Mouse (Mus musculus): ENCODE data around the gene Prkcd. TPM values are rescaled to one million over a fixed set of nuclear protein-coding genes. Genes with fewer than 3 reads are reported as not detected.
"Not testable (repeated sequence)": the region's sequence is repeated elsewhere in the genome, so short reads cannot be mapped to it uniquely, and the experiment has no call there.

The Prkcd gene
- polyA plus RNA-seq, 1 experiment from 2014 or later, result 40.7 TPM

GRCm38 (mm10) chr14:30586780-30587461 lies 39.1 kb downstream of the Prkcd start:
- no peak overlapping the region for H3K4me2 ChIP-seq
- H3K36me3 ChIP-seq, result no peaks in the 10 kb centered on the region
- no peak overlapping the region for H3K9ac ChIP-seq
- H3K27ac ChIP-seq (ENCODE audit: poor library complexity, severe bottlenecking), result no peak overlapping the region
- WGBS, result 32% methylated on average over 7 of the region's 7 CpGs
- no peaks in the 10 kb centered on the region for H3K27me3 ChIP-seq (replicated peaks)
- no peak overlapping the region for H3K4me3 ChIP-seq
- no peaks in the 10 kb centered on the region for H3K9me3 ChIP-seq (replicated peaks)
- H3K4me1 ChIP-seq (replicated peaks), result peaks cover 39% of the 10 kb centered on the region
- no peak for ATAC-seq (ENCODE audit: insufficient number of reproducible peaks, low FRiP score)

GRCm38 (mm10) chr14:30585323-30585722 lies 40.7 kb downstream of the Prkcd start:
- no peak for ATAC-seq (ENCODE audit: insufficient number of reproducible peaks, low FRiP score)
- Histone ChIP-seq H3K4me3 (no peak overlapping the region), H3K9ac (no peak overlapping the region), H3K27ac (ENCODE audit: poor library complexity, severe bottlenecking) (peak overlapping the region; percentile 73), H3K36me3 (no peaks in the 10 kb centered on the region), H3K27me3 (replicated peaks) (no peaks in the 10 kb centered on the region), H3K9me3 (replicated peaks) (no peaks in the 10 kb centered on the region), H3K4me1 (replicated peaks) (peaks cover 35% of the 10 kb centered on the region), H3K4me2 (peak overlapping the region; percentile 50; the same call in 1 of the 2 replicates)
- WGBS, result 75% methylated on average over 5 of the region's 5 CpGs

GRCm38 (mm10) chr14:30584497-30585251 lies 41.3 kb downstream of the Prkcd start:
- peaks cover 39% of the 10 kb centered on the region for H3K4me1 ChIP-seq (replicated peaks)
- peak; percentile 69 for ATAC-seq (ENCODE audit: insufficient number of reproducible peaks, low FRiP score)
- peak overlapping the region; percentile 40; the same call in 1 of the 2 replicates for H3K9ac ChIP-seq
- peak overlapping the region; percentile 50 for H3K4me2 ChIP-seq
- H3K9me3 ChIP-seq (replicated peaks), result no peaks in the 10 kb centered on the region
- no peaks in the 10 kb centered on the region for H3K27me3 ChIP-seq (replicated peaks)
- no peaks in the 10 kb centered on the region for H3K36me3 ChIP-seq
- H3K4me3 ChIP-seq, result no peak overlapping the region
- WGBS, result 20% methylated on average over 19 of the region's 19 CpGs
- peak overlapping the region; percentile 73 for H3K27ac ChIP-seq (ENCODE audit: poor library complexity, severe bottlenecking)

GRCm38 (mm10) chr14:30584077-30584476 lies 41.9 kb downstream of the Prkcd start:
- no peak for ATAC-seq (ENCODE audit: insufficient number of reproducible peaks, low FRiP score)
- Histone ChIP-seq H3K4me1 (replicated peaks) (peaks cover 41% of the 10 kb centered on the region), H3K27ac (ENCODE audit: poor library complexity, severe bottlenecking) (peak overlapping the region; percentile 73; the same call in 1 of the 2 replicates), H3K4me2 (no peak overlapping the region), H3K9ac (peak overlapping the region; percentile 40; the same call in 1 of the 2 replicates), H3K4me3 (no peak overlapping the region), H3K36me3 (no peaks in the 10 kb centered on the region), H3K27me3 (replicated peaks) (no peaks in the 10 kb centered on the region), H3K9me3 (replicated peaks) (no peaks in the 10 kb centered on the region)
- WGBS, result 46% methylated on average over 2 of the region's 2 CpGs

GRCm38 (mm10) chr14:30581238-30581637 lies 44.8 kb downstream of the Prkcd start:
- ATAC-seq (ENCODE audit: insufficient number of reproducible peaks, low FRiP score), result no peak
- Histone ChIP-seq H3K36me3 (peaks cover under 1% of the 10 kb centered on the region), H3K4me2 (no peak overlapping the region), H3K4me3 (no peak overlapping the region), H3K9me3 (replicated peaks) (no peaks in the 10 kb centered on the region), H3K27ac (ENCODE audit: poor library complexity, severe bottlenecking) (no peak overlapping the region), H3K4me1 (replicated peaks) (peaks cover 42% of the 10 kb centered on the region), H3K9ac (no peak overlapping the region), H3K27me3 (replicated peaks) (no peaks in the 10 kb centered on the region)
- WGBS, result 83% methylated on average over 1 of the region's 1 CpGs

- no peaks in the 10 kb centered on the region for H3K9me3 ChIP-seq (replicated peaks)
- no peak overlapping the region for H3K27ac ChIP-seq (ENCODE audit: poor library complexity, severe bottlenecking)
- 47% methylated on average over 5 of the region's 5 CpGs for WGBS
- ATAC-seq (ENCODE audit: insufficient number of reproducible peaks, low FRiP score), result no peak
- H3K36me3 ChIP-seq, result peaks cover 12% of the 10 kb centered on the region
- no peaks in the 10 kb centered on the region for H3K27me3 ChIP-seq (replicated peaks)
- H3K4me1 ChIP-seq (replicated peaks), result peaks cover 36% of the 10 kb centered on the region
- no peak overlapping the region for H3K9ac ChIP-seq
- no peak overlapping the region for H3K4me2 ChIP-seq
- no peak overlapping the region for H3K4me3 ChIP-seq
Observed at GRCm38 (mm10) chr14:30579882-30580281, 46.1 kb downstream of the Prkcd start.

GRCm38 (mm10) chr14:30579180-30579579 lies 46.8 kb downstream of the Prkcd start:
- peak; percentile 43; the same call in 1 of the 2 replicates for ATAC-seq (ENCODE audit: insufficient number of reproducible peaks, low FRiP score)
- 47% methylated on average over 5 of the region's 5 CpGs for WGBS
- no peaks in the 10 kb centered on the region for H3K27me3 ChIP-seq (replicated peaks)

DNA sequence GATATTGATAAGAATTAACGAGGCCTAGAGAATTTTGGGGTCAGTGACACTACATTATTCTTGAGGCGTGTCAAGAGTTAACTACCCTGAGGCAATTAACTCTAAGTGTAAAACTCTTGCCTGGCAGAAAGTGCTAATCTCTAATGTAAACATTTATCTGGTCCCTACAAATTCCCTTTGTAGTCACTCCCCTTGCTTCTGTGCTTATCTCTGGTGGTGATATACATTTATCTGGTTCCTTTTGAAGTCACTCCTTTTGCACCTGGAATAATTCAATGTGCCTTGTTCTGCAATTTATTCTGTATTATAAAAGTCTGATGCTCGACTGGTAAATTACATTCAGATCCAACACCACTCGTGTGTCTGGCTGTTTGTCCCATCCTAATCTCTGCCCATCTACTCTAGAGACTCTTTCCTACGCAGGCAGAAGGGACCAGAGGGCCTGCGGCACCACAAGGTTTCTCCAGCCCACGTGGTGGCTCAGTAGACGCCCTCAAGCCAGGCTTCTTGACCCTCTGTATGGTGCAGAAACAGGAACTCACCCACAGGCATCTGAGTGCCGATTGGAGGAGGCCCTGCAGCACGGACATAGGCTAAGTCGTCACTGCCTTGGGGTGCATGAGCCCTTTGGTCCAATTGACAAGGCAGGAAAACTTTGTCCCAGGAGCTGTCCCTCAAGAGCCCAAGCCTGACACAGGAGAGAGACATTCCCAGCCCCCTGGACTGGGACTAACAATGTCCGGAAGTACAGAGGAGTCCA lies 48.5 kb downstream of the Prkcd start:
- not testable (repeated sequence) for H3K4me3 ChIP-seq; H3K9ac ChIP-seq; H3K27me3 ChIP-seq (replicated peaks); H3K27ac ChIP-seq (ENCODE audit: poor library complexity, severe bottlenecking); H3K9me3 ChIP-seq (replicated peaks)
- WGBS, result 11% methylated on average over 10 of the region's 12 CpGs
- Histone ChIP-seq H3K36me3 (peaks cover 32% of the 10 kb centered on the region), H3K4me1 (replicated peaks) (peaks cover 32% of the 10 kb centered on the region), H3K4me2 (peak overlapping the region; percentile 9; the same call in 1 of the 2 replicates)
- ATAC-seq (ENCODE audit: insufficient number of reproducible peaks, low FRiP score), result 0 out of 2 replicates have a peak, but pooled peaks have one; percentile 48

More at GRCm38 (mm10) chr14:30579180-30579579, 46.8 kb downstream of the Prkcd start:
- H3K27ac ChIP-seq (ENCODE audit: poor library complexity, severe bottlenecking), result no peak overlapping the region
- H3K4me2 ChIP-seq, result no peak overlapping the region
- peaks cover 29% of the 10 kb centered on the region for H3K4me1 ChIP-seq (replicated peaks)
- H3K36me3 ChIP-seq, result peaks cover 16% of the 10 kb centered on the region
- H3K9me3 ChIP-seq (replicated peaks), result no peaks in the 10 kb centered on the region
- no peak overlapping the region for H3K9ac ChIP-seq
- H3K4me3 ChIP-seq, result no peak overlapping the region

DNA sequence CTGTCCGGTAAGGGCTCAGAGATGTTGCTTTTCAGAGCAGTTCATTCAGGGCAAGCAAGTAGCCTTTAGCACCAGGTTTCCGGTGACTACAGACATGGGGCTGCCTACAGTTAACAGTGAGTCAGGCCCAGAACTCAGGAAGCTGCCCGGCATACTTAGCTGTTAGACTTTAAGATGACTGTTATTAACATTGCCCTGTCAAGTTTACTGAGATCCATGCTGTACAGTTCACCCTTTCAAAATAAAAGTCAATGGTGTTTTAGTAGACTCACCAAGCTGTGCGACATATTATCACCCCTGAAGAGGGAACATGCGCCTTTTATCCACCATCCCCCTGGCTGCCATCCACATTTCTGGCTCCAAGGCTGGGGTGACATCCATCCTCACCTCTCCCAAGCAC lies 49.8 kb downstream of the Prkcd start:
- H3K27ac ChIP-seq (ENCODE audit: poor library complexity, severe bottlenecking), result no peak overlapping the region
- ATAC-seq (ENCODE audit: insufficient number of reproducible peaks, low FRiP score), result no peak
- H3K9ac ChIP-seq, result peak overlapping the region; percentile 45; the same call in 1 of the 2 replicates
- WGBS, result 43% methylated on average over 5 of the region's 5 CpGs
- H3K9me3 ChIP-seq (replicated peaks), result no peaks in the 10 kb centered on the region
- H3K27me3 ChIP-seq (replicated peaks), result no peaks in the 10 kb centered on the region
- no peak overlapping the region for H3K4me2 ChIP-seq
- no peak overlapping the region for H3K4me3 ChIP-seq
- peaks cover 45% of the 10 kb centered on the region for H3K36me3 ChIP-seq
- H3K4me1 ChIP-seq (replicated peaks), result peaks cover 32% of the 10 kb centered on the region

- H3K4me3 ChIP-seq, result no peak overlapping the region
- no peaks in the 10 kb centered on the region for H3K27me3 ChIP-seq (replicated peaks)
- ATAC-seq (ENCODE audit: insufficient number of reproducible peaks, low FRiP score), result no peak
- peaks cover 34% of the 10 kb centered on the region for H3K4me1 ChIP-seq (replicated peaks)
- 62% methylated on average over 7 of the region's 7 CpGs for WGBS
- H3K9me3 ChIP-seq (replicated peaks), result no peaks in the 10 kb centered on the region
- peaks cover 49% of the 10 kb centered on the region for H3K36me3 ChIP-seq
- no peak overlapping the region for H3K4me2 ChIP-seq
- H3K9ac ChIP-seq, result peak overlapping the region; percentile 45; the same call in 1 of the 2 replicates
- no peak overlapping the region for H3K27ac ChIP-seq (ENCODE audit: poor library complexity, severe bottlenecking)
Observed at GRCm38 (mm10) chr14:30575791-30576190, 50.2 kb downstream of the Prkcd start.

Measured in heart, embryonic 12.5 days (tissue).